Mouse (Mus musculus): Measurements from ENCODE around the gene Wif1. TPM values are rescaled to one million over a fixed set of nuclear protein-coding genes. Genes with fewer than 3 reads are reported as not detected.

Gene Wif1
- polyA plus RNA-seq (2012; rRNA removed; ENCODE audit: low replicate concordance): 1.5 and 2.6 TPM in 2 replicates

GRCm38 (mm10) chr10:121033826-121034568 is at the start of gene Wif1:
TSS of gene Wif1 (plus strand) at chr10:121033960.

Other genes starting within 250 kb of the Wif1 start
- gene Msrb3, start 134.9 kb upstream of the Wif1 start, polyA plus RNA-seq (2012; rRNA removed; ENCODE audit: low replicate concordance): 21.9 and 33.9 TPM in 2 replicates
- gene Lemd3, start 54.6 kb upstream of the Wif1 start, polyA plus RNA-seq (2012; rRNA removed; ENCODE audit: low replicate concordance): 3.2 and 6.7 TPM in 2 replicates

Measured in mammary gland, adult 2 months (tissue).